In genomic region chr11:105758561-105759203, GRCm38 (mm10) we compare ENCODE assay signal across 14 mouse cellular contexts.
DNase-seq lines count a peak whose midpoint lies in the region; ATAC-seq and TF ChIP-seq lines count a peak whose summit lies in the region.
"Had no signal": no experiment of that assay in that cellular context is flagged by ENCODE, and none has a peak within 500 bp of the region (broad histone marks: within the 10 kb centered on the region; RNA-seq: fewer than 3 reads in every experiment).

No protein-coding gene starts in this region.

- TF ChIP-seq POLR2A in cerebellum, adult 2 months (IDR thresholded peaks at IDR 0.05; ENCODE audit: borderline replicate concordance, insufficient read depth, low read length): no peak

- TF ChIP-seq CTCF in cerebellum, adult 2 months (IDR thresholded peaks at IDR 0.05; ENCODE audit: borderline replicate concordance, insufficient read depth, low read depth, low read length): no peak

- no peak overlapping the region for H3K9ac ChIP-seq in forebrain, embryonic 11.5 days (ENCODE audit: low read length)
- no peak overlapping the region for H3K9ac ChIP-seq in hindbrain, embryonic 11.5 days (ENCODE audit: low read depth, low read length)
- H3K9ac ChIP-seq in midbrain, embryonic 12.5 days (replicated peaks): no peak overlapping the region
- H3K9ac ChIP-seq: heart, embryonic 15.5 days; liver, embryonic 14.5 days had no signal

- peak overlapping the region; percentile 18 for H3K4me3 ChIP-seq in forebrain, embryonic 10.5 days
- no peak overlapping the region for H3K4me3 ChIP-seq in forebrain, embryonic 11.5 days (ENCODE audit: low read depth, low read length)
- no peak overlapping the region for H3K4me3 ChIP-seq in hindbrain, embryonic 11.5 days (ENCODE audit: low read depth, low read length)
- H3K4me3 ChIP-seq in midbrain, embryonic 12.5 days: no peak overlapping the region
- no peak overlapping the region for H3K4me3 ChIP-seq in cerebellum, adult 2 months (replicated peaks; ENCODE audit: insufficient read depth, low read depth, low read length)
- H3K4me3 ChIP-seq: heart, embryonic 15.5 days; megakaryocyte, embryonic 14.5 days had no signal

- H3K4me1 ChIP-seq in forebrain, embryonic 10.5 days: peaks cover 31% of the 10 kb centered on the region
- 0 out of 2 replicates have a peak, but pooled peaks cover 3% of the 10 kb centered on the region for H3K4me1 ChIP-seq in forebrain, embryonic 11.5 days (replicated peaks; ENCODE audit: control insufficient read depth, insufficient read depth, low read length)
- H3K4me1 ChIP-seq in hindbrain, embryonic 11.5 days (replicated peaks; ENCODE audit: control insufficient read depth, insufficient read depth, low read length): peaks cover 2% of the 10 kb centered on the region; the same call in 1 of the 2 replicates
- peaks cover 15% of the 10 kb centered on the region; the same call in 1 of the 2 replicates for H3K4me1 ChIP-seq in midbrain, embryonic 12.5 days
- H3K4me1 ChIP-seq in cerebellum, adult 2 months (ENCODE audit: control insufficient read depth, insufficient read depth, low read length): no peaks in the 10 kb centered on the region
- H3K4me1 ChIP-seq: heart, embryonic 15.5 days had no signal

- H3K4me2 ChIP-seq in forebrain, embryonic 11.5 days (ENCODE audit: low read depth, low read length, severe bottlenecking): no peak overlapping the region
- H3K4me2 ChIP-seq in hindbrain, embryonic 11.5 days (replicated peaks; ENCODE audit: low read depth, low read length): no peak overlapping the region
- H3K4me2 ChIP-seq in midbrain, embryonic 12.5 days (replicated peaks): 0 out of 2 replicates have a peak overlapping the region, but pooled peaks have one; percentile 7
- H3K4me2 ChIP-seq: heart, embryonic 15.5 days had no signal

- 44% methylated on average over 7 of the region's 7 CpGs for WGBS in forebrain, embryonic 10.5 days
- WGBS in forebrain, embryonic 11.5 days: 32% methylated on average over 7 of the region's 7 CpGs
- WGBS in hindbrain, embryonic 11.5 days: 17% methylated on average over 7 of the region's 7 CpGs
- 10% methylated on average over 7 of the region's 7 CpGs for WGBS in midbrain, embryonic 12.5 days
- 44% methylated on average over 7 of the region's 7 CpGs for WGBS in cerebellum, adult 2 months

- H3K27ac ChIP-seq in forebrain, embryonic 10.5 days: peak overlapping the region; percentile 84
- no peak overlapping the region for H3K27ac ChIP-seq in forebrain, embryonic 11.5 days (ENCODE audit: low read depth, low read length)
- peak overlapping the region; percentile 56; the same call in 1 of the 2 replicates for H3K27ac ChIP-seq in hindbrain, embryonic 11.5 days (ENCODE audit: low read depth, low read length)
- H3K27ac ChIP-seq in midbrain, embryonic 12.5 days (replicated peaks): peak overlapping the region; percentile 64
- H3K27ac ChIP-seq in cerebellum, adult 2 months (ENCODE audit: insufficient read depth, low read length): no peak overlapping the region
- H3K27ac ChIP-seq: heart, embryonic 15.5 days; liver, embryonic 14.5 days had no signal

- no peaks in the 10 kb centered on the region for H3K36me3 ChIP-seq in forebrain, embryonic 10.5 days (replicated peaks)
- no peaks in the 10 kb centered on the region for H3K36me3 ChIP-seq in forebrain, embryonic 11.5 days (ENCODE audit: control insufficient read depth, insufficient read depth, low read length)
- no peaks in the 10 kb centered on the region for H3K36me3 ChIP-seq in hindbrain, embryonic 11.5 days (ENCODE audit: control insufficient read depth, insufficient read depth, low read length)
- H3K36me3 ChIP-seq in midbrain, embryonic 12.5 days: no peaks in the 10 kb centered on the region
- H3K36me3 ChIP-seq: heart, embryonic 15.5 days had no signal

- no peaks in the 10 kb centered on the region for H3K9me3 ChIP-seq in forebrain, embryonic 10.5 days
- H3K9me3 ChIP-seq in forebrain, embryonic 11.5 days (ENCODE audit: control insufficient read depth, low read length): no peaks in the 10 kb centered on the region
- H3K9me3 ChIP-seq in hindbrain, embryonic 11.5 days (ENCODE audit: control insufficient read depth, low read length): no peaks in the 10 kb centered on the region
- no peaks in the 10 kb centered on the region for H3K9me3 ChIP-seq in midbrain, embryonic 12.5 days
- H3K9me3 ChIP-seq: heart, embryonic 15.5 days; megakaryocyte, embryonic 14.5 days had no signal

- no peak for ATAC-seq in forebrain, embryonic 11.5 days (replicated peaks; ENCODE audit: low FRiP score)
- no peak for ATAC-seq in hindbrain, embryonic 11.5 days (ENCODE audit: low FRiP score)
- ATAC-seq in midbrain, embryonic 12.5 days (ENCODE audit: low FRiP score, low read depth): no peak
- no peak for ATAC-seq in frontal cortex, adult (ENCODE audit: low TSS enrichment)

- no peak for DNase-seq in forebrain, embryonic 10.5 days (ENCODE audit: extremely low spot score, low spot score)
- no peak for DNase-seq in forebrain, embryonic 11.5 days (ENCODE audit: low spot score)
- DNase-seq in embryo, embryonic 11 days: peak; percentile 68
- DNase-seq in hindbrain, embryonic 11.5 days (ENCODE audit: low spot score): peak; percentile 30
- no peak for DNase-seq in cerebellum, adult 2 months
- DNase-seq in layer of hippocampus, adult 11-12 months (ENCODE audit: low spot score): no peak
- DNase-seq: adrenal gland, postnatal 10 days; cerebellum, adult 9-10 months; kidney, postnatal 4 days had no signal

- H3K27me3 ChIP-seq in forebrain, embryonic 10.5 days (ENCODE audit: poor library complexity, severe bottlenecking): no peaks in the 10 kb centered on the region
- H3K27me3 ChIP-seq in forebrain, embryonic 11.5 days (ENCODE audit: control insufficient read depth, insufficient read depth, low read length): no peaks in the 10 kb centered on the region
- no peaks in the 10 kb centered on the region for H3K27me3 ChIP-seq in hindbrain, embryonic 11.5 days (ENCODE audit: control insufficient read depth, insufficient read depth, low read length)
- H3K27me3 ChIP-seq in midbrain, embryonic 12.5 days: no peaks in the 10 kb centered on the region; the same call in 1 of the 2 replicates
- no peaks in the 10 kb centered on the region for H3K27me3 ChIP-seq in cerebellum, adult 2 months (ENCODE audit: control insufficient read depth, insufficient read depth, low read length)
- H3K27me3 ChIP-seq: heart, embryonic 15.5 days; megakaryocyte, embryonic 14.5 days had no signal

Comparison
In these comparisons a context has a peak if more than half of its experiments do, and no peak if none do; other contexts are left out.
1. H3K27ac ChIP-seq: peak in forebrain, embryonic 10.5 days (single experiment), hindbrain, embryonic 11.5 days (single experiment) and midbrain, embryonic 12.5 days (single experiment); none in forebrain, embryonic 11.5 days (single experiment) and cerebellum, adult 2 months (single experiment).
2. DNase-seq: peak in embryo, embryonic 11 days (single experiment) and hindbrain, embryonic 11.5 days (single experiment); none in forebrain, embryonic 10.5 days (single experiment), forebrain, embryonic 11.5 days (single experiment), cerebellum, adult 2 months (0 of 2) and layer of hippocampus, adult 11-12 months (single experiment).